Comparison of ENCODE assay signal across 22 mouse cellular contexts in genomic region chr13:111097336-111097735, GRCm38 (mm10).
DNase-seq lines count a peak whose midpoint lies in the region; TF ChIP-seq lines count a peak whose summit lies in the region.
"Had no signal": no experiment of that assay in that cellular context is flagged by ENCODE, and none has a peak within 500 bp of the region (broad histone marks: within the 10 kb centered on the region; RNA-seq: fewer than 3 reads in every experiment).

No protein-coding gene starts in this region.

- no peak for TF ChIP-seq CTCF in layer of hippocampus, adult 2 months (conservative IDR thresholded peaks at IDR 0.05)

- intact Hi-C loops in left cerebral cortex, postnatal 25 days (cut with DNase I): loop anchor here (2.0 to 10.0 kb wide), 7 partner anchors 53 to 705 kb away; no protein-coding TSS in a partner anchor
- intact Hi-C loops in gastrocnemius, postnatal 14 days (cut with DNase I; ENCODE audit: low total_unique reads): no loop called here

- H3K27ac ChIP-seq in layer of hippocampus, adult 2 months: peak overlapping the region; percentile 85
- H3K27ac ChIP-seq: forebrain, embryonic 15.5 days; gastrocnemius, adult 2 months; hindbrain, embryonic 15.5 days; intestine, embryonic 15.5 days; liver, embryonic 14.5 days; lung, embryonic 15.5 days; macrophage; midbrain, embryonic 10.5 days had no signal

- H3K4me3 ChIP-seq in layer of hippocampus, adult 2 months: no peak overlapping the region
- H3K4me3 ChIP-seq: forebrain, embryonic 15.5 days; gastrocnemius, adult 2 months; hindbrain, embryonic 15.5 days; intestine, embryonic 15.5 days; lung, embryonic 15.5 days; midbrain, embryonic 10.5 days had no signal

- peak; percentile 53 to 61 for DNase-seq in frontal cortex, adult 2 months (ENCODE audit: extremely low spot score in 1 of 2, low spot score in 1 of 2)
- no peak for DNase-seq in frontal cortex, postnatal 25 days (ENCODE audit: low spot score in 2 of 2)
- DNase-seq in layer of hippocampus, adult 2 months (ENCODE audit: low spot score in 2 of 2): peak; percentile 21 to 22
- DNase-seq in layer of hippocampus, postnatal 25 days (ENCODE audit: extremely low spot score in 1 of 2, low spot score in 1 of 2): no peak
- DNase-seq in left cerebral cortex, postnatal 25 days (ENCODE audit: low spot score in 2 of 2): peak; percentile 58 to 88
- DNase-seq in telencephalon, adult 2 months (ENCODE audit: low read depth, low spot score): peak; percentile 68
- no peak for DNase-seq in gastrocnemius, postnatal 14 days
- DNase-seq: adrenal gland, postnatal 10 days; cerebellum, adult 11 months; cerebellum, postnatal 14 days; embryo, embryonic 11 days; gastrocnemius, adult 2 months; kidney, adult 9 months; kidney, postnatal 25 days; layer of hippocampus, postnatal 36 days had no signal

Comparison
In these comparisons a context has a peak if more than half of its experiments do, and no peak if none do; other contexts are left out.
1. DNase-seq: peak in frontal cortex, adult 2 months (2 of 2), layer of hippocampus, adult 2 months (2 of 2), left cerebral cortex, postnatal 25 days (2 of 2) and telencephalon, adult 2 months (single experiment); none in frontal cortex, postnatal 25 days (0 of 2), layer of hippocampus, postnatal 25 days (0 of 2) and gastrocnemius, postnatal 14 days (single experiment).